Mouse (Mus musculus): ENCODE results near the gene Nav1. TPM values are rescaled to one million over a fixed set of nuclear protein-coding genes. Genes with fewer than 3 reads are reported as not detected.

The Nav1 gene
- polyA plus RNA-seq, 1 experiment from 2014 or later = 3.2 TPM

GRCm38 (mm10) chr1:135555885-135556284, 51.2 kb downstream of the Nav1 start:
- no peak overlapping the region for H3K9ac ChIP-seq
- no peaks in the 10 kb centered on the region for H3K4me1 ChIP-seq
- 72% methylated on average over 8 of the region's 8 CpGs for WGBS (ENCODE audit: insufficient replicate concordance)
- H3K27ac ChIP-seq = no peak overlapping the region
- H3K4me2 ChIP-seq = no peak overlapping the region
- no peak for ATAC-seq
- no peaks in the 10 kb centered on the region for H3K27me3 ChIP-seq (replicated peaks)
- no peak overlapping the region for H3K4me3 ChIP-seq
- H3K36me3 ChIP-seq = no peaks in the 10 kb centered on the region
- H3K9me3 ChIP-seq (replicated peaks) = no peaks in the 10 kb centered on the region

GRCm38 (mm10) chr1:135554632-135555260, 52.3 kb downstream of the Nav1 start:
- Histone ChIP-seq H3K4me2 (no peak overlapping the region), H3K27ac (no peak overlapping the region), H3K9ac (no peak overlapping the region), H3K4me3 (no peak overlapping the region), H3K27me3 (replicated peaks) (no peaks in the 10 kb centered on the region), H3K9me3 (replicated peaks) (no peaks in the 10 kb centered on the region), H3K36me3 (no peaks in the 10 kb centered on the region), H3K4me1 (no peaks in the 10 kb centered on the region)
- no peak for ATAC-seq
- WGBS (ENCODE audit: insufficient replicate concordance) = 32% methylated on average over 17 of the region's 17 CpGs

GRCm38 (mm10) chr1:135553615-135554014, 53.5 kb downstream of the Nav1 start:
- Histone ChIP-seq H3K4me1 (no peaks in the 10 kb centered on the region), H3K4me3 (no peak overlapping the region), H3K4me2 (no peak overlapping the region), H3K27ac (no peak overlapping the region), H3K36me3 (no peaks in the 10 kb centered on the region), H3K27me3 (replicated peaks) (no peaks in the 10 kb centered on the region), H3K9me3 (replicated peaks) (no peaks in the 10 kb centered on the region), H3K9ac (no peak overlapping the region)
- ATAC-seq = no peak
- WGBS (ENCODE audit: insufficient replicate concordance) = 75% methylated on average over 4 of the region's 4 CpGs

GRCm38 (mm10) chr1:135553154-135553553, 53.9 kb downstream of the Nav1 start:
- Histone ChIP-seq H3K9ac (no peak overlapping the region), H3K4me2 (no peak overlapping the region), H3K36me3 (no peaks in the 10 kb centered on the region), H3K9me3 (replicated peaks) (no peaks in the 10 kb centered on the region), H3K27ac (no peak overlapping the region), H3K4me3 (no peak overlapping the region), H3K27me3 (replicated peaks) (no peaks in the 10 kb centered on the region), H3K4me1 (no peaks in the 10 kb centered on the region)
- 51% methylated on average over 4 of the region's 4 CpGs for WGBS (ENCODE audit: insufficient replicate concordance)
- no peak for ATAC-seq

- no peak for ATAC-seq
- Histone ChIP-seq H3K9ac (no peak overlapping the region), H3K36me3 (no peaks in the 10 kb centered on the region), H3K4me3 (no peak overlapping the region), H3K27me3 (replicated peaks) (no peaks in the 10 kb centered on the region), H3K9me3 (replicated peaks) (no peaks in the 10 kb centered on the region), H3K4me2 (no peak overlapping the region), H3K4me1 (no peaks in the 10 kb centered on the region), H3K27ac (no peak overlapping the region)
- 72% methylated on average over 3 of the region's 3 CpGs for WGBS (ENCODE audit: insufficient replicate concordance)
Observed at GRCm38 (mm10) chr1:135550886-135551285, 56.2 kb downstream of the Nav1 start.

GRCm38 (mm10) chr1:135548750-135549149, 58.3 kb downstream of the Nav1 start:
- no peak overlapping the region for H3K27ac ChIP-seq
- H3K4me2 ChIP-seq = no peak overlapping the region
- H3K9me3 ChIP-seq (replicated peaks) = no peaks in the 10 kb centered on the region
- no peak overlapping the region for H3K9ac ChIP-seq
- ATAC-seq = no peak
- H3K36me3 ChIP-seq = no peaks in the 10 kb centered on the region
- 77% methylated on average over 9 of the region's 9 CpGs for WGBS (ENCODE audit: insufficient replicate concordance)
- no peaks in the 10 kb centered on the region for H3K4me1 ChIP-seq
- no peak overlapping the region for H3K4me3 ChIP-seq
- H3K27me3 ChIP-seq (replicated peaks) = no peaks in the 10 kb centered on the region

GRCm38 (mm10) chr1:135546099-135546498, 61.0 kb downstream of the Nav1 start:
- H3K4me1 ChIP-seq = no peaks in the 10 kb centered on the region; the same call in 1 of the 2 replicates
- H3K9ac ChIP-seq = no peak overlapping the region
- H3K4me2 ChIP-seq = no peak overlapping the region
- H3K4me3 ChIP-seq = no peak overlapping the region
- H3K27ac ChIP-seq = no peak overlapping the region
- no peaks in the 10 kb centered on the region for H3K9me3 ChIP-seq (replicated peaks)
- WGBS (ENCODE audit: insufficient replicate concordance) = 58% methylated on average over 5 of the region's 5 CpGs
- H3K27me3 ChIP-seq (replicated peaks) = no peaks in the 10 kb centered on the region
- no peak for ATAC-seq
- H3K36me3 ChIP-seq = no peaks in the 10 kb centered on the region

GRCm38 (mm10) chr1:135544504-135545146, 62.5 kb downstream of the Nav1 start:
- H3K4me3 ChIP-seq = no peak overlapping the region
- 43% methylated on average over 16 of the region's 16 CpGs for WGBS (ENCODE audit: insufficient replicate concordance)
- H3K4me1 ChIP-seq = no peaks in the 10 kb centered on the region; the same call in 1 of the 2 replicates
- no peaks in the 10 kb centered on the region for H3K9me3 ChIP-seq (replicated peaks)
- no peak overlapping the region for H3K4me2 ChIP-seq
- H3K27ac ChIP-seq = no peak overlapping the region
- H3K9ac ChIP-seq = no peak overlapping the region
- no peaks in the 10 kb centered on the region for H3K27me3 ChIP-seq (replicated peaks)
- no peak for ATAC-seq
- H3K36me3 ChIP-seq = no peaks in the 10 kb centered on the region

GRCm38 (mm10) chr1:135542841-135543810, 64.0 kb downstream of the Nav1 start:
- H3K4me2 ChIP-seq = no peak overlapping the region
- ATAC-seq = no peak
- 51% methylated on average over 12 of the region's 12 CpGs for WGBS (ENCODE audit: insufficient replicate concordance)
- H3K4me1 ChIP-seq = no peaks in the 10 kb centered on the region; the same call in 1 of the 2 replicates
- H3K27ac ChIP-seq = no peak overlapping the region
- H3K9ac ChIP-seq = no peak overlapping the region
- H3K27me3 ChIP-seq (replicated peaks) = no peaks in the 10 kb centered on the region
- no peaks in the 10 kb centered on the region for H3K9me3 ChIP-seq (replicated peaks)
- H3K36me3 ChIP-seq = no peaks in the 10 kb centered on the region
- H3K4me3 ChIP-seq = no peak overlapping the region

DNA sequence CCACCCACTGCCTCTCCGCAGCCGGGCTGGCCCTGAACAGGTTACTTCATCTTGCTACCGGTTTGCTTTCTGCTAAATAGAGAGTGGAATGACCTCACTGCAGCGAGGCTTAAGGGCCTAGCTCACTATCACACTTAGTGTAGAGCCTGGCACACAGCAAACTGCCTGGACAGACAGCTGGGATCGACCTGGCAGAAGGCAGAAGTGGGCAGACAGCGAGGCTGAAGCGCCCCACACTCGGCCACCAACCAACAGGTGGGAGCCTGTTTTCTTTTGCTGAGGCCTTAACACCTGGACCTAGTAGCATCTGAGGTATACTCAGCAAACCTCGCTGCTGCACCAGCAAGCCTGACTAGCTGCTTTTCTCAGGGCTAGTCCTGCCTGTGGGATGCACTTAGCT, 65.0 kb downstream of the Nav1 start:
- H3K9me3 ChIP-seq (replicated peaks) = no peaks in the 10 kb centered on the region
- H3K27ac ChIP-seq = no peak overlapping the region
- H3K9ac ChIP-seq = no peak overlapping the region
- no peaks in the 10 kb centered on the region for H3K36me3 ChIP-seq
- ATAC-seq = no peak
- 74% methylated on average over 9 of the region's 9 CpGs for WGBS (ENCODE audit: insufficient replicate concordance)
- H3K4me3 ChIP-seq = no peak overlapping the region
- no peaks in the 10 kb centered on the region; the same call in 1 of the 2 replicates for H3K4me1 ChIP-seq
- no peaks in the 10 kb centered on the region for H3K27me3 ChIP-seq (replicated peaks)
- no peak overlapping the region for H3K4me2 ChIP-seq

DNA sequence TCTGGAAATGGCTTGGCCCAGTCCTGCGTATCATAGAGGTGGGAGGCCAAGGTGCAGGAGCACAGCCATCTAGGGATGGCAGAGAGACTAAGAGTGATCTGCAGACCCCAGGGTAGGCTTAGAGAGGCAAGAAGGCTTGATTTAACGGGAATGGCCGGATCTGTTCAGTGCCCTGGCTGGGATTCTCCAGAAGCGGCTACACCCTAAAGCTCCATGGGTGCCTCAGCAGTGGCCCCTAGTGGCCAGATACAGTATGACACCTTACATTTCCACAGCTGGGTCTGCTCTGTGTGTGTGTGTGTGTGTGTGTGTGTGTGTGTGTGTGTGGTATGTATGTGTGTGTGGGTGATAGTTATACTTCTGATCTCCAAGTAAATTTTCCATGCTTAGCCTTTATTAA, 66.8 kb downstream of the Nav1 start:
- Histone ChIP-seq H3K36me3 (no peaks in the 10 kb centered on the region), H3K9me3 (replicated peaks) (no peaks in the 10 kb centered on the region), H3K27ac (no peak overlapping the region), H3K4me2 (no peak overlapping the region), H3K4me1 (no peaks in the 10 kb centered on the region; the same call in 1 of the 2 replicates), H3K9ac (no peak overlapping the region), H3K27me3 (replicated peaks) (no peaks in the 10 kb centered on the region), H3K4me3 (no peak overlapping the region)
- ATAC-seq = peak; percentile 63
- 27% methylated on average over 4 of the region's 4 CpGs for WGBS (ENCODE audit: insufficient replicate concordance)

Measured in liver, embryonic 12.5 days (tissue).